Mouse (Mus musculus) fat pad, adult 2 months (tissue): Measurements from ENCODE around the gene Washc1.
"Not testable (repeated sequence)": the region's sequence is repeated elsewhere in the genome, so short reads cannot be mapped to it uniquely, and the experiment has no call there.

Source experiments
- DNase-seq: peaks from one replicate; pipeline ENCODE4 v3.0.0-alpha.2; 2011; ENCODE audit warnings: low read depth, low spot score; ENCODE audit errors: extremely low read depth

Washc1 gene

GRCm38 (mm10) chr17:66111402-66111959 is at the start of gene Washc1:
Gene Washc1, plus strand, starts transcription at chr17:66111545.
- DNase-seq, result no peak

DNA sequence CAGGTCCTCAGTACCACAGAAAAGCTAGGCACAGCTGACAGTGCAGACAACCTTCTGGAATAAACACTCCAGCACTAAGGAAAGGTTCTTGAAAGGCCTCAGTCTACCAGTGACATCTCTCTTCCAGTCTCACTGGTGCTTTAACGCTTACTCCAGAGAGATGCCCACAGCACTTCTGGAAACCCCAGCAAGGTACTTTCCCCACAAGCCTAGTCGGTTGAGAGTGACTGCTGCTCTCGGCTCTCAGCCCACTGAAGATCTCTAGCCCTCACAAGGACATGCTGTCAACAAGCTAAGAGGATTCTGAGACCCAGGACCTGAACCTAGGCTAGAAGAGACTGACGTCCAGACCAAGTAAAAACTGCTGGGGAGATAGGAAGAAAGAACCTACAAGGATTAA is 46.2 kb upstream of the Washc1 start:
- no peak for DNase-seq

DNA sequence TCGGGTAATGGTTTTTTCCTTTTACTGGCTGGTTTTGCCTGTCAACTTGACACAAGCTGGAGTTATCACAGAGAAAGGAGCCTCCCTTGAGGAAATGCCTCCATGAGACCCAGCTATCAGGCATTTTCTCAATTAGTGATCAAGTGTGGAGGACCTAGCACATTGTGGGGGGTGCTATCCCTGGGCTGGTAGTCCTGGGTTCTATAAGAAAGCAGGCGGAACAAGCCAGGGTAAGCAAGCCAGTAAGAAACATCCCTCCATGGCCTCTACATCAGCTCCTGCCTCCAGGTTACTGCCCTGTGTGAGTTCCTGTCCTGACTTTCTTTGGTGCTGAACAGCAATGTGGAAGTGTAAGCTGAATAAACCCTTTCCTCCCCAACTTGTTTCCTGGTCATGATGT is 42.3 kb upstream of the Washc1 start:
- not testable (repeated sequence) for DNase-seq

DNA sequence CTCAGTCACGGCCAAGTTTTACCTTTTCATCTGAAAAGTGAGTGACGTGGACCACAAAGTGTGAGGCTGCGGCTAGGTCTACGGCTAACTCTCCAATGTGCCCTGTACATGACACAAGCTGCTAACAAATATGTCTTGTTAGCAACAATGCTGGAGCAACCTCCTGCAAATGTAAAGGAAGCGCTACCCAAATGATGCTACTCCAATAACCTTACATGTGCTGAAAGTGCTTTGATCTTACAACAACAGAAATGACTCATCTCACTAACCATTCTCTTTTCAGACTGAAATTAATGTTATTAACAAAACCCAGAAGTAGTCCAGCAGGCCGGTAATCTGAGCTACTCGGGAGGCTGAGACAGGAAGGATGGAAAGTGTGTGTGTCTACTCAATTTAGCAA is 37.4 kb upstream of the Washc1 start:
- DNase-seq, result no peak

DNA sequence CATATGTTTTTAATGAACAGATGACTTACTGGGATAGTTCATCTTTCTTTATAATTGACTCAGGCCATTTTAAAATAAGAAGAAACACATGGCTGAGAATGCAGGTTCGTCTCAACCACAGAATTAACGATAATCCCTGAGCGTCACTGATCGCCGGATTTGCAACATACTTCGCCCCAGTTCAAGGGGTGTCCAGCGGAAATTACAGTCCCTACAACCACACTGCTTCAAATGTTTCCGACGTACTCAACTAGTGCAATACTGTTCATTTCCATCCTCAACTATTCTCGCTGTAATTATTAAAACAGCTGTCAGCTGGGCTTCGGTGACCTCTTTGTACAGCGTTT is 35.5 kb upstream of the Washc1 start:
- DNase-seq, result no peak

- DNase-seq, result no peak
These were observed 35.0 kb upstream of the Washc1 start for GRCm38 (mm10) chr17:66076174-66076927.

GRCm38 (mm10) chr17:66076934-66077333 is 34.4 kb upstream of the Washc1 start, which contains the start of gene Ankrd12:
Gene Ankrd12, minus strand, starts transcription at chr17:66077089.
- no peak for DNase-seq

DNA sequence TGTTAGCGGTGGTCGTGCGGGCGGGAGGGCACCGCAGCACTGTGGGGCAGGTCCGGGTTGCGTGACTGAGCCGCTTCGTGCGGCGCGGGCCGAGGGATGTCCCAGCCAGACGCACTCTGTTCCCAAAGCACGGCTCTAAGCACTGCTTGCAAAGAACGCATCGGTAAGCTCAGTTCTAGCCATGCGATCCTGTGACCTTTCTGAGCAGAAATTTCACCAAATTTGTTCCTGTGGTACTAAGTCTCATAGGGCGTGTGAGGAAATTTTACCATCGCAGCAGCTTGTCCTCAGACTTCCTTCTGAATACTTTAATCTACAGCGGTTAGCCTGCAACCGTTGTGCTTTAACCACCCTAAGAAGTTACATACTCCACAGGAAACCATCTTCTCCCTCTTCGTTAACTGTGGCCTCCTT is 33.9 kb upstream of the Washc1 start:
- DNase-seq, result no peak

GRCm38 (mm10) chr17:66084486-66084885 is 26.9 kb upstream of the Washc1 start:
- DNase-seq, result no peak

DNA sequence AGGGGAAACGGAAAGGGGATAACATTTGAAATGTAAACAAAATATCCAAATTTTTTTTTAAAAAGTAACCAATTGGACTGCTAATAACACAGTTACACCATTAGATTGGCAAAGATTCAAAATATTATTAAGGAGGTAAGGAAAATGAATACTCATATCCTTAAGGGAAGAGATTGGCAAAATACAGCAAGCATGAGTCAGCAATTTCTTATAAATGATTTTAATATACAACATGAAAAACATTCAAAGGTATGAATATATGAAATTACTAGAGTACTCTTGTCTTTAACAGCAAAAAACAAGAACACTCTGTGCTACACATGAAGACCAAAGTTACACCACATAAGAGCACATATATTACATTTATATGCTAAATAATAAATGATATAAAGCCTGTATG is 26.3 kb upstream of the Washc1 start:
- no peak for DNase-seq

- no peak for DNase-seq
These were observed 21.1 kb upstream of the Washc1 start for GRCm38 (mm10) chr17:66090251-66090650.

DNA sequence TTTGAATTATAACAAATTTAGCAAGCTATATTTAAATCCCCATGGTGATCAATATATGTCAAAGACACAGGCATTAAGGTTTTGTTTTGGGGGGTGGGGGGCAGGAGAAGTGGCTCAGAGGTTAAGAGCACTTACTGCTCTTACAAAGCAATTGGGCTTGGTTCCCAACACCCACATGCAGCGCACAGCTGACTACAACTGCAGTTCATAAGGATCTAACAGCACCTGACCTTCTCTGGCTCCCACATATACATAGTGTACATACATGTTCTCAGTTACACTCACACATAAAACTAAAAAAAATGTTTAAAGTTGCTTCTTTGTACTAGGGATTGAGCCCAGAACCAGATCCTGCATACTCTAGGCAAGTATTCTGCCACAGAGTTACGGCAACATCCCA is 20.0 kb upstream of the Washc1 start:
- DNase-seq, result peak; percentile 72

DNA sequence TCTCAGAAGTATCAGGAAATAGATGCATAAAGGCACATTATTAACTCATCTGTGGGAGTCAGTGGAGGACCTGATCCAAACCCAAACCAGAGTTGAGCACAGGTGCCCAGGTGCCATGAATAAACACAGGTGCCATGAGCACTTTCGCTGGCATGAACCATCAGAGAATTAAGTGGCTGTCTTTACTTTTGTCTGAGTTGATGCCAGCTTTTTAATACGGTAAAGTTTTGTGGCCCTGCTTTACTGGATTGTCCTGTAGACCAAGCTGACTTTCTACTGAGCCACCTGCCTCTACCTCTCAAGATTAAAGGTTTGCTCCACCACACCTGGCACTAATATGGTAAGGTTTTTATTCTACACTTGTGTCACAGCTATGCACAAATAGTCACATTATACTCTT is 19.3 kb upstream of the Washc1 start:
- peak; percentile 57 for DNase-seq

DNA sequence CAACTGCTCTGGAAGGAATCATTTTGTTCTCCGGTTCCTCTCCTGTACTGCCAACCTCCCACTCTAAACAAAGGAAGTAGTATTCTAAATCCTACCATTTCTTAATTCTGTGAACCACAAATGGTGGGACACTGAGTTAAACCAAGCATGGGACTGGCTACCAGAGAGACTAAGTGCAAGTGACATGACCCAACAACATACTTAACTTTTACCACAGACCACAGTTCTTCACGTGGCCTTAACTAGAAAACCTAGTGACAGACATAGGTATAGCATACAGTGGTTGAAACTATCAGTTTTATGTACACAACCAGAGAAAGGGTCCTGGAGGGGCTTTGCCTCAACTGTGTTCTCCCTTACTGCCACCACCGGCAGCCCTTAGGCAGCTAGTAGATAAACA is 18.7 kb upstream of the Washc1 start:
- no peak for DNase-seq

- DNase-seq, result no peak
These were observed 10.6 kb upstream of the Washc1 start for GRCm38 (mm10) chr17:66100566-66101379.

GRCm38 (mm10) chr17:66101380-66102330 is 9.7 kb upstream of the Washc1 start, which contains the start of gene Ndufv2:
Gene Ndufv2, minus strand, starts transcription at chr17:66101559.
- no peak for DNase-seq

DNA sequence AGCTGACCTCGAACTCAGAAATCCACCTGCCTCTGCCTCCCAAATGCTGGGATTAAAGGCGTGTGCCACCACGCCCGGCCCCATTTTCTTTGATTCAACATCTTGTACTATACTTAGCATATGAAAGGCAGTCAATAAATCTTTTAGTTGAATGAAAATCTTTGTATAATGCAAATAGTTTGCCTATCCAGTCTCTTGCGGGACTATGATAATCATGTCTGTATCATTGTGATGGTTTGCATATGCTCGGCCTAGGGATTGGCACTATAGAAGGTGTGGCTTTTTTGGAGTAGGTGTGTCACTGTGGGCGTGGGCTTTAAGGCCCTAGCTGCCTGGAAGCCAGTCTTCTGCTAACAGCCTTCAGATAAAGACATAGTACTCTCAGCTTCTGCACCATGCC is 7.3 kb upstream of the Washc1 start:
- DNase-seq, result no peak

GRCm38 (mm10) chr17:66106601-66107267 is 4.6 kb upstream of the Washc1 start:
- DNase-seq, result no peak

DNA sequence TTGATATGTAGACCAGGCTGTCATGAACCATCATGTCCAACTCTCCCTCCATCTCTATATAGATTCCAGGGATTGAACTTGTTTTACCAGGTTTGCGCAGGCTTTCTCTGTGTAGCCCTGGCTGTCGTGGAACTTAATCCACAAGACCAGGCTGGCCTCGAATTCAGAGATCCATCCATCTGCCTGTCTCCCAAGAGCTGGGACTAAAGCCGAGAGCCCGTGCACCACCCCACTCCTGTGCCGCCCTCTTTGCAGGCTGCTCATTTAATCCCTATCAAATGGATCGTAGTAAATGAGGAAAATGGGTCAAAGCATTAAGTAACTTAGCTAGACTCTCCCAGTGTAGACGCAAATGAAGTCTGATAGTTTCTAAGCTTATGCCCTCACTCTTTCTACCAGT is 3.9 kb upstream of the Washc1 start:
- no peak for DNase-seq

- DNase-seq, result no peak
These were observed 3.1 kb upstream of the Washc1 start for GRCm38 (mm10) chr17:66108198-66108597.
